Mouse (Mus musculus): ENCODE data around the gene Tnfrsf11a.

- no peak for TF ChIP-seq CTCF (IDR thresholded peaks at IDR 0.05; ENCODE audit: extremely low read depth, insufficient read depth, insufficient read length, insufficient replicate concordance)
- TF ChIP-seq POLR2A (IDR thresholded peaks at IDR 0.05; ENCODE audit: low read depth, low read length): no peak
Measured at GRCm38 (mm10) chr1:105815310-105815709, 34.8 kb downstream of the Tnfrsf11a start.
